8 mouse cellular contexts compared by ENCODE assay signal in genomic region chr3:31095491-31096154, GRCm38 (mm10). TPM values are rescaled to one million over a fixed set of nuclear protein-coding genes. Genes with fewer than 3 reads are reported as not detected.
A peak's percentile ranks its signal among the peaks of the same experiment; 100 is the strongest.
DNase-seq lines count a peak whose midpoint lies in the region; ATAC-seq and TF ChIP-seq lines count a peak whose summit lies in the region.

No protein-coding gene starts in this region.

- WGBS in embryonic facial prominence, embryonic 14.5 days = 0% methylated on average over 12 of the region's 33 CpGs
- under 1% methylated on average over 31 of the region's 33 CpGs for WGBS in heart, embryonic 14.5 days
- WGBS in kidney, postnatal 0 days = under 1% methylated on average over 28 of the region's 33 CpGs
- 4% methylated on average over 33 of the region's 33 CpGs for WGBS in liver, embryonic 14.5 days (ENCODE audit: insufficient replicate concordance)

- H3K36me3 ChIP-seq in embryonic facial prominence, embryonic 14.5 days (ENCODE audit: control insufficient read depth, insufficient read depth, low read length) = 0 out of 2 replicates have a peak, but pooled peaks cover 4% of the 10 kb centered on the region
- H3K36me3 ChIP-seq in heart, embryonic 14.5 days (ENCODE audit: control insufficient read depth, insufficient read depth, low read length) = peaks cover 16% of the 10 kb centered on the region
- H3K36me3 ChIP-seq in kidney, postnatal 0 days (ENCODE audit: insufficient read depth, low read length) = no peaks in the 10 kb centered on the region
- no peaks in the 10 kb centered on the region for H3K36me3 ChIP-seq in liver, embryonic 14.5 days (replicated peaks; ENCODE audit: control insufficient read depth, insufficient read depth, low read depth)

- H3K27ac ChIP-seq in embryonic facial prominence, embryonic 14.5 days (replicated peaks; ENCODE audit: low read depth, low read length) = peak overlapping the region; percentile 99
- H3K27ac ChIP-seq in heart, embryonic 14.5 days (replicated peaks in 1 of 2; ENCODE audit: control insufficient read depth in 1 of 2, insufficient read depth in 1 of 2, low read depth in 2 of 2, low read length in 2 of 2) = peak overlapping the region; percentile 88 to 99
- H3K27ac ChIP-seq in kidney, postnatal 0 days = peak overlapping the region; percentile 99
- peak overlapping the region; percentile 19; the same call in 1 of the 2 replicates for H3K27ac ChIP-seq in liver, embryonic 14.5 days

- no peaks in the 10 kb centered on the region for H3K27me3 ChIP-seq in embryonic facial prominence, embryonic 14.5 days (replicated peaks; ENCODE audit: control insufficient read depth, insufficient read depth, low read length)
- H3K27me3 ChIP-seq in heart, embryonic 14.5 days (ENCODE audit: control insufficient read depth, insufficient read depth, low read length) = no peaks in the 10 kb centered on the region
- H3K27me3 ChIP-seq in kidney, postnatal 0 days (ENCODE audit: insufficient read depth, low read length) = no peaks in the 10 kb centered on the region
- H3K27me3 ChIP-seq in liver, embryonic 14.5 days (ENCODE audit: control insufficient read depth, insufficient read depth, low read length) = no peaks in the 10 kb centered on the region

- peak overlapping the region; percentile 85 for H3K4me2 ChIP-seq in embryonic facial prominence, embryonic 14.5 days (ENCODE audit: low read depth, low read length)
- peak overlapping the region; percentile 71 for H3K4me2 ChIP-seq in heart, embryonic 14.5 days (ENCODE audit: low read length)
- H3K4me2 ChIP-seq in kidney, postnatal 0 days (ENCODE audit: low read length) = peak overlapping the region; percentile 86
- H3K4me2 ChIP-seq in liver, embryonic 14.5 days (ENCODE audit: low read depth) = peak overlapping the region; percentile 75

- no peak; the same call in 1 of the 2 replicates for ATAC-seq in embryonic facial prominence, embryonic 14.5 days (ENCODE audit: low read depth)
- ATAC-seq in heart, embryonic 14.5 days (ENCODE audit: insufficient number of reproducible peaks, insufficient read depth, low FRiP score, low read depth) = peak; percentile 11; the same call in 1 of the 2 replicates
- ATAC-seq in kidney, postnatal 0 days (replicated peaks; ENCODE audit: low FRiP score, low read depth) = peak; percentile 1; the same call in 1 of the 2 replicates
- no peak for ATAC-seq in liver, embryonic 14.5 days (ENCODE audit: insufficient read depth)

- peaks cover 26% of the 10 kb centered on the region for H3K4me1 ChIP-seq in embryonic facial prominence, embryonic 14.5 days (ENCODE audit: control insufficient read depth, insufficient read depth, low read length)
- peaks cover 6 to 27% of the 10 kb centered on the region in 2 experiments for H3K4me1 ChIP-seq in heart, embryonic 14.5 days (ENCODE audit: control insufficient read depth in 2 of 2, insufficient read depth in 2 of 2, low read length in 2 of 2)
- H3K4me1 ChIP-seq in kidney, postnatal 0 days (replicated peaks; ENCODE audit: insufficient read depth, low read length) = peaks cover 11% of the 10 kb centered on the region
- peaks cover 16 to 22% of the 10 kb centered on the region in 2 experiments for H3K4me1 ChIP-seq in liver, embryonic 14.5 days (replicated peaks; ENCODE audit: control insufficient read depth in 2 of 2, insufficient read depth in 2 of 2, low read length in 1 of 2)

- TF ChIP-seq EP300 in liver, embryonic 14.5 days (IDR thresholded peaks at IDR 0.05; ENCODE audit: low read depth) = no peak

- peak overlapping the region; percentile 94 for H3K9ac ChIP-seq in embryonic facial prominence, embryonic 14.5 days (ENCODE audit: low read depth, low read length)
- H3K9ac ChIP-seq in heart, embryonic 14.5 days (ENCODE audit: low read length) = peak overlapping the region; percentile 95
- H3K9ac ChIP-seq in kidney, postnatal 0 days (ENCODE audit: low read depth, low read length) = peak overlapping the region; percentile 95
- H3K9ac ChIP-seq in liver, embryonic 14.5 days (replicated peaks) = peak overlapping the region; percentile 84

- DNase-seq in 3T3-L1 (ENCODE audit: low read depth, low spot score) = peak; percentile 60
- peak; percentile 65 for DNase-seq in adipocyte (ENCODE audit: low spot score)
- peak; percentile 41 for DNase-seq in embryonic facial prominence, embryonic 14.5 days (ENCODE audit: low spot score)
- DNase-seq in kidney, postnatal 0 days (ENCODE audit: low spot score) = peak; percentile 65
- DNase-seq in liver, embryonic 14.5 days (ENCODE audit: low read depth in 3 of 3, low spot score in 3 of 3) = no peak
- peak; percentile 72 for DNase-seq in naive thymus-derived CD4-positive, alpha-beta T cell, adult 2 months (ENCODE audit: low read depth)
- DNase-seq in telencephalon, adult 2 months (ENCODE audit: low read depth, low spot score) = peak; percentile 27

- H3K4me3 ChIP-seq in embryonic facial prominence, embryonic 14.5 days (ENCODE audit: low read depth, low read length) = peak overlapping the region; percentile 94
- H3K4me3 ChIP-seq in heart, embryonic 14.5 days (ENCODE audit: control insufficient read depth in 1 of 2, insufficient read depth in 1 of 2, low read depth in 1 of 2, low read length in 2 of 2) = peak overlapping the region; percentile 93 to 95
- peak overlapping the region; percentile 98 for H3K4me3 ChIP-seq in kidney, postnatal 0 days (replicated peaks; ENCODE audit: low read depth, low read length)
- peak overlapping the region; percentile 79 to 82 for H3K4me3 ChIP-seq in liver, embryonic 14.5 days (ENCODE audit: insufficient read depth in 1 of 2, low read depth in 2 of 2, low read length in 2 of 2)

- no peaks in the 10 kb centered on the region for H3K9me3 ChIP-seq in embryonic facial prominence, embryonic 14.5 days (ENCODE audit: control insufficient read depth, low read length)
- no peaks in the 10 kb centered on the region for H3K9me3 ChIP-seq in heart, embryonic 14.5 days (ENCODE audit: control insufficient read depth, low read length)
- H3K9me3 ChIP-seq in kidney, postnatal 0 days (replicated peaks; ENCODE audit: low read length) = no peaks in the 10 kb centered on the region
- H3K9me3 ChIP-seq in liver, embryonic 14.5 days (ENCODE audit: control insufficient read depth, low read length) = no peaks in the 10 kb centered on the region

- no peak for TF ChIP-seq CTCF in kidney, postnatal 0 days (IDR thresholded peaks at IDR 0.05; ENCODE audit: low read depth)
- TF ChIP-seq CTCF in liver, embryonic 14.5 days (IDR thresholded peaks at IDR 0.05; ENCODE audit: low read depth) = no peak

RNA-seq across cellular contexts. Expression of gene Skil, which starts 0.8 kb away (rescaled TPM):
- polyA plus RNA-seq in embryonic facial prominence, embryonic 14.5 days (2014; fragmentation: Nextera tagmentation; extraction: Ambion mirVana) = 20.8 and 21.1 TPM in 2 replicates
- 16.7 and 19.0 TPM in 2 replicates for polyA plus RNA-seq in heart, embryonic 14.5 days (2014; fragmentation: Nextera tagmentation; extraction: Ambion mirVana)
- 20.7 and 21.2 TPM in 2 replicates for polyA plus RNA-seq in kidney, postnatal 0 days (2015; fragmentation: Nextera tagmentation; extraction: Ambion mirVana)
- 1.6 and 2.7 TPM in 2 replicates for polyA plus RNA-seq in liver, embryonic 14.5 days (2012; rRNA removed)
- 4.2 and 4.3 TPM in 2 replicates for polyA plus RNA-seq in liver, embryonic 14.5 days (2014; fragmentation: Nextera tagmentation; extraction: Ambion mirVana)

RNA-seq across cellular contexts. Expression of gene Cldn11, which starts 54.1 kb away (rescaled TPM):
- polyA plus RNA-seq in embryonic facial prominence, embryonic 14.5 days (2014; fragmentation: Nextera tagmentation; extraction: Ambion mirVana) = 59.9 and 65.7 TPM in 2 replicates
- polyA plus RNA-seq in heart, embryonic 14.5 days (2014; fragmentation: Nextera tagmentation; extraction: Ambion mirVana) = 5.6 and 6.8 TPM in 2 replicates
- 61.6 and 67.6 TPM in 2 replicates for polyA plus RNA-seq in kidney, postnatal 0 days (2015; fragmentation: Nextera tagmentation; extraction: Ambion mirVana)
- polyA plus RNA-seq in liver, embryonic 14.5 days (2012; rRNA removed) = 0.06 and 0.09 TPM in 2 replicates
- not detected in 2 replicates for polyA plus RNA-seq in liver, embryonic 14.5 days (2014; fragmentation: Nextera tagmentation; extraction: Ambion mirVana)

Comparison
In these comparisons a context has a peak if more than half of its experiments do, and no peak if none do; other contexts are left out.
1. DNase-seq: peak in 3T3-L1 (single experiment), adipocyte (single experiment), embryonic facial prominence, embryonic 14.5 days (single experiment), kidney, postnatal 0 days (single experiment), naive thymus-derived CD4-positive, alpha-beta T cell, adult 2 months (single experiment) and telencephalon, adult 2 months (single experiment); none in liver, embryonic 14.5 days (0 of 3).
2. ATAC-seq: peak in heart, embryonic 14.5 days (single experiment) and kidney, postnatal 0 days (single experiment); none in embryonic facial prominence, embryonic 14.5 days (single experiment) and liver, embryonic 14.5 days (single experiment).
3. H3K27ac ChIP-seq: peak in every context shown above with its lines; median percentile 99 in embryonic facial prominence, embryonic 14.5 days; 99 in kidney, postnatal 0 days; 94 in heart, embryonic 14.5 days; 19 in liver, embryonic 14.5 days.
4. Peak in every context shown above with its lines, with median percentiles within 50 percentile points of each other: H3K4me2 ChIP-seq, H3K4me3 ChIP-seq and H3K9ac ChIP-seq.